Mouse (Mus musculus): Measurements from ENCODE around the gene Cdc37l1. TPM values are rescaled to one million over a fixed set of nuclear protein-coding genes. Genes with fewer than 3 reads are reported as not detected.
A peak's percentile ranks its signal among the peaks of the same experiment; 100 is the strongest.

Cdc37l1 gene
- polyA plus RNA-seq, 1 experiment from 2014 or later: 47.4 TPM

GRCm38 (mm10) chr19:29011355-29011990 is 21.3 kb downstream of the Cdc37l1 start:
- Histone ChIP-seq H3K27ac (no peak overlapping the region), H3K27me3 (no peaks in the 10 kb centered on the region), H3K36me3 (ENCODE audit: poor library complexity, severe bottlenecking) (peaks cover 77% of the 10 kb centered on the region), H3K4me1 (no peaks in the 10 kb centered on the region), H3K4me2 (no peak overlapping the region), H3K9ac (no peak overlapping the region), H3K4me3 (no peak overlapping the region), H3K9me3 (replicated peaks) (no peaks in the 10 kb centered on the region)
- 89% methylated on average over 12 of the region's 12 CpGs for WGBS
- no peak for ATAC-seq

- H3K36me3 ChIP-seq (ENCODE audit: poor library complexity, severe bottlenecking): peaks cover 69% of the 10 kb centered on the region
- H3K27me3 ChIP-seq: no peaks in the 10 kb centered on the region
- 87% methylated on average over 5 of the region's 5 CpGs for WGBS
- no peaks in the 10 kb centered on the region for H3K4me1 ChIP-seq
- H3K4me3 ChIP-seq: no peak overlapping the region
- no peak for ATAC-seq
- no peak overlapping the region for H3K4me2 ChIP-seq
- H3K9ac ChIP-seq: no peak overlapping the region
- no peaks in the 10 kb centered on the region for H3K9me3 ChIP-seq (replicated peaks)
- H3K27ac ChIP-seq: no peak overlapping the region
These were observed 24.4 kb downstream of the Cdc37l1 start for GRCm38 (mm10) chr19:29014466-29015055.

- Histone ChIP-seq H3K9me3 (replicated peaks) (no peaks in the 10 kb centered on the region), H3K4me2 (no peak overlapping the region), H3K27me3 (no peaks in the 10 kb centered on the region), H3K9ac (no peak overlapping the region), H3K27ac (no peak overlapping the region), H3K4me1 (no peaks in the 10 kb centered on the region), H3K36me3 (ENCODE audit: poor library complexity, severe bottlenecking) (peaks cover 74% of the 10 kb centered on the region), H3K4me3 (no peak overlapping the region)
- WGBS: 90% methylated on average over 8 of the region's 8 CpGs
- ATAC-seq: no peak
These were observed 25.5 kb downstream of the Cdc37l1 start for GRCm38 (mm10) chr19:29015410-29016203.

GRCm38 (mm10) chr19:29016204-29016765 is 26.1 kb downstream of the Cdc37l1 start:
- no peaks in the 10 kb centered on the region for H3K9me3 ChIP-seq (replicated peaks)
- 98% methylated on average over 5 of the region's 5 CpGs for WGBS
- H3K27ac ChIP-seq: no peak overlapping the region
- H3K4me3 ChIP-seq: no peak overlapping the region
- no peaks in the 10 kb centered on the region for H3K4me1 ChIP-seq
- peaks cover 71% of the 10 kb centered on the region for H3K36me3 ChIP-seq (ENCODE audit: poor library complexity, severe bottlenecking)
- H3K9ac ChIP-seq: no peak overlapping the region
- ATAC-seq: no peak
- H3K4me2 ChIP-seq: no peak overlapping the region
- H3K27me3 ChIP-seq: no peaks in the 10 kb centered on the region

GRCm38 (mm10) chr19:29016786-29017185 is 26.6 kb downstream of the Cdc37l1 start:
- Histone ChIP-seq H3K4me2 (no peak overlapping the region), H3K36me3 (ENCODE audit: poor library complexity, severe bottlenecking) (peaks cover 71% of the 10 kb centered on the region), H3K9ac (no peak overlapping the region), H3K27ac (no peak overlapping the region), H3K9me3 (replicated peaks) (no peaks in the 10 kb centered on the region), H3K27me3 (no peaks in the 10 kb centered on the region), H3K4me1 (no peaks in the 10 kb centered on the region), H3K4me3 (no peak overlapping the region)
- no peak for ATAC-seq
- WGBS: 90% methylated on average over 5 of the region's 5 CpGs

GRCm38 (mm10) chr19:29019647-29020046 is 29.5 kb downstream of the Cdc37l1 start:
- H3K9me3 ChIP-seq (replicated peaks): no peaks in the 10 kb centered on the region
- H3K9ac ChIP-seq: no peak overlapping the region
- peaks cover 66% of the 10 kb centered on the region for H3K36me3 ChIP-seq (ENCODE audit: poor library complexity, severe bottlenecking)
- H3K4me3 ChIP-seq: no peak overlapping the region
- no peaks in the 10 kb centered on the region for H3K27me3 ChIP-seq
- WGBS: 91% methylated on average over 3 of the region's 3 CpGs
- H3K27ac ChIP-seq: no peak overlapping the region
- no peak for ATAC-seq
- H3K4me2 ChIP-seq: no peak overlapping the region
- peaks cover 17% of the 10 kb centered on the region for H3K4me1 ChIP-seq

GRCm38 (mm10) chr19:29021754-29022345 is 31.7 kb downstream of the Cdc37l1 start:
- H3K9ac ChIP-seq: no peak overlapping the region
- H3K9me3 ChIP-seq (replicated peaks): no peaks in the 10 kb centered on the region
- H3K27ac ChIP-seq: no peak overlapping the region
- H3K4me1 ChIP-seq: peaks cover 18% of the 10 kb centered on the region
- no peaks in the 10 kb centered on the region for H3K27me3 ChIP-seq
- no peak overlapping the region for H3K4me2 ChIP-seq
- H3K4me3 ChIP-seq: no peak overlapping the region
- ATAC-seq: no peak
- 91% methylated on average over 7 of the region's 7 CpGs for WGBS
- peaks cover 71% of the 10 kb centered on the region for H3K36me3 ChIP-seq (ENCODE audit: poor library complexity, severe bottlenecking)

- H3K4me2 ChIP-seq: no peak overlapping the region
- H3K27ac ChIP-seq: peak overlapping the region; percentile 55; the same call in 1 of the 2 replicates
- WGBS: 54% methylated on average over 11 of the region's 11 CpGs
- no peaks in the 10 kb centered on the region for H3K27me3 ChIP-seq
- H3K9me3 ChIP-seq (replicated peaks): no peaks in the 10 kb centered on the region
- peaks cover 58% of the 10 kb centered on the region for H3K36me3 ChIP-seq (ENCODE audit: poor library complexity, severe bottlenecking)
- peak; percentile 68 for ATAC-seq
- peaks cover 18% of the 10 kb centered on the region for H3K4me1 ChIP-seq
- no peak overlapping the region for H3K9ac ChIP-seq
- no peak overlapping the region for H3K4me3 ChIP-seq
These were observed 34.3 kb downstream of the Cdc37l1 start for GRCm38 (mm10) chr19:29024391-29024947.

- no peak for ATAC-seq
- 95% methylated on average over 3 of the region's 3 CpGs for WGBS
- peaks cover 42% of the 10 kb centered on the region for H3K36me3 ChIP-seq (ENCODE audit: poor library complexity, severe bottlenecking)
These were observed 41.6 kb downstream of the Cdc37l1 start for GRCm38 (mm10) chr19:29031788-29032187.

GRCm38 (mm10) chr19:29032662-29033061 is 42.5 kb downstream of the Cdc37l1 start:
- peaks cover 47% of the 10 kb centered on the region for H3K36me3 ChIP-seq (ENCODE audit: poor library complexity, severe bottlenecking)
- no peak for ATAC-seq
- H3K4me3 ChIP-seq: no peak overlapping the region
- no peaks in the 10 kb centered on the region for H3K4me1 ChIP-seq
- no peak overlapping the region for H3K9ac ChIP-seq
- no peak overlapping the region for H3K27ac ChIP-seq
- no peaks in the 10 kb centered on the region for H3K27me3 ChIP-seq
- no peaks in the 10 kb centered on the region for H3K9me3 ChIP-seq (replicated peaks)
- no peak overlapping the region for H3K4me2 ChIP-seq

More at GRCm38 (mm10) chr19:29031788-29032187, 41.6 kb downstream of the Cdc37l1 start:
- Histone ChIP-seq H3K4me3 (no peak overlapping the region), H3K4me2 (no peak overlapping the region), H3K27me3 (no peaks in the 10 kb centered on the region), H3K27ac (no peak overlapping the region), H3K9me3 (replicated peaks) (no peaks in the 10 kb centered on the region), H3K4me1 (no peaks in the 10 kb centered on the region), H3K9ac (no peak overlapping the region)

- no peaks in the 10 kb centered on the region for H3K27me3 ChIP-seq
- WGBS: 88% methylated on average over 5 of the region's 5 CpGs
- H3K27ac ChIP-seq: no peak overlapping the region
- peaks cover 37% of the 10 kb centered on the region for H3K36me3 ChIP-seq (ENCODE audit: poor library complexity, severe bottlenecking)
- H3K9me3 ChIP-seq (replicated peaks): no peaks in the 10 kb centered on the region; the same call in 1 of the 2 replicates
- ATAC-seq: no peak
- no peak overlapping the region for H3K4me3 ChIP-seq
- H3K4me1 ChIP-seq: no peaks in the 10 kb centered on the region
- H3K4me2 ChIP-seq: no peak overlapping the region
- H3K9ac ChIP-seq: no peak overlapping the region
These were observed 46.9 kb downstream of the Cdc37l1 start for GRCm38 (mm10) chr19:29037026-29037425.
